Mouse (Mus musculus): Measurements from ENCODE around the gene Ptpre. TPM values are rescaled to one million over a fixed set of nuclear protein-coding genes. Genes with fewer than 3 reads are reported as not detected.
A peak's percentile ranks its signal among the peaks of the same experiment; 100 is the strongest.

Gene Ptpre
- total RNA-seq, 2 experiments from 2014 or later, result 1.9 to 2.1 TPM

DNA sequence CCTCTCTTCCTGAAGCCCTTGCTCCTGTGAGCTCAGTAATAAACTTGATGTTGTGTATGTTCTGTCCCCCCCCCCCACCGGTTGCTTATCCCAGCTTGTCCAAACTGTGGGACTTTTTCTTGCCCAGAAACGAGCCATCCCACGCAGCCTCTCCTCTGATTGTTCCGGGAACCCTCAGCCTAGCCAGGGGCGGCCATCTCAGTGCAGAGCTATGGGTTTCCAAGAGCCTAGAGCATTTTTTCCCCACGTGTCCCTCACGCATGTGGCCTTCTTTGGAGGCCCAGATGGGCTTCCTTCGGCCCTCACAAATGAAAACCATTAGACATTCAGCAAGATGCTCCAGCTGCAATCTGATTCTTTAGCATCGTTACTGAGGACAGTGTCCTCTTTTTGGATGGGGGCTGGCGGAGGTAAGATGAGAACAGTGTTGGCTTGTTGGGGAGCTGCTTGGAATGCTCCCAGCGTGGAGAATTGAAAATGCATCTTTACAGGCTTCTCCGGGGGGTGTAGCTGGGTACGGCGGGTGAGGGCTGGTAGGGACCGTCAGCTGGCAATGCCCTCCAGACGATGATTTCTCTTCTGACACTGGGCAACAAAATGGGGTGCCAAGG is 41.5 kb downstream of the Ptpre start:
- peak; percentile 30 for DNase-seq

DNA sequence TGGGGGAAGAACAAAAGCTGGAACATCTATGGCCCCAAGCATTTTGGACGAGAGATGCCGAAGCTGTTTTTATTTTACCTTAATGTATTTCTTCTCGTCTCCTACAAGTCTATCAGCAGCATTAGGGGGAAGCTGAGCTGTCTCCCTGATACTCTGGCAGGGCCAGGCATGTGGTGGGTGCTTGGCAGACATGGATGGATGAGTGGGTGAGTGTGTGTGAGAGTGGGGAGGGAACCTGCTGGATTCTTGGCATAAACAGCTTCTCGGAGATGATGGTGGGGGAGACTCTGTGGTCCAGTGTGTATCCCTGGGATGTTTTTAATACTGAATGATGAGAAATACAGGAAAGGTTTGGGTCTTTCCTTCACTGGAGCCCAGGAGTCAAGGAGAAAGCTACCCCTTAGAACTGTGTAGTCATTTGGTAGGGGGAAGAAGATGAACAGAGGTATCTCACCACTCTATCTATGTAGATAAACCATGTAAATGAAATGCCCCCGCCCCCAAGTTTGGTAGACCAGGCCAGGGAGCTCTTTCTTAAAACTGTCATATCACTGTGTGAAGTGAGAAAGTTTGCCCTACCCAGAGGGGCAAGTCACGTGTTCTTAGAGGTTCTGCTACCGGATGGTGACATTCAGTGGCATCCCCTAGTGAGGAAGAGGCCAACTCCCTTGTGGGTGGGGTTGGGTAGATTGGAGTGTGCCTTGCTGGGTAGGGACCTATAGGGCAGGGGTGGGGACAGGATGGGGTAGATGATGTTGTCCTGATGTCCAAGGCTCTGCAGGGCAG is 43.2 kb downstream of the Ptpre start:
- no peak for DNase-seq

DNA sequence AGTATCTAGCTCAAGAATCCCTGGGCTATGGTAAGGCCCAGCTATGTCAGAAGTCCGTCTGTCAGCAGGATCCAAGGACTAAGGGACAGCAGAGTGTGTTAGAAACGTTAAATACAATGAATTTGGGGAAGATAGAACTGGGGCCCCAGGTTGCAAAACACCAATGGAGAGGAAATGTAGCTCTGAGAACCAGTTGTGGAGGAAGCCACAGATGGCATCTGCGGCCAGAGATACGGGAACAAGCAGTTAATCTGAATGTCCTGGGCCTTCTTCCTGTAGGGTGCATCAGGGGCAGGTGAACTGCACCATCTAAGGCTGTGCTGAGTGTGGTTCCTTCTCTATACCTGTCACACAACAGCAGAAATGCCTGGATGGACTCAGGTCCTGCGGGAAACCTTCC is 43.8 kb downstream of the Ptpre start:
- DNase-seq, result no peak

DNA sequence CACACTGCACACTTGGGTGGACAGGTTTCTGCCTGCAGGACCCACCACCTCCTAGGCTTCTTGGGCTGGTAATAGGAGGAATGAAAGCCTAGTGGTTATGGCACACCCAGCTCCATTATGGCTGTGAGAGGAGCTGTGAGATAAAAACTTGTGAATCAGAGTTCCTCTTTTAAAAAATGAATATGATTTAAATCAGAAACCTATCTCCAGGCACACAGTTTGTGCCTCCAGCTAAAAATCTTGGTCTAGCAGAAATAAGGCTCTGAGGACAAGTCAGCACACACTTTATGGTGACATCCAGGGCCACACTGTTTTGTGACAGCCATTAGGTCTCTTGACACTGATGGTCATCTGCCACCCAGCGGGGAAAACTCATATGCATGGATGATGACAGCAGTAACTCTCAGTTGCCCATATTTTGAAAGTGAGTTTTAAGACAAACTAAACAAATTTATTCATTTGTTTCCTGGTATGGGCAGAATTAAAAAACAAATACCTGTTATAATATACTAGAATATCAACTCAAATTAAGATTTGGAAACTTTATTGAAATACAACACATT is 47.9 kb downstream of the Ptpre start:
- DNase-seq, result no peak

DNA sequence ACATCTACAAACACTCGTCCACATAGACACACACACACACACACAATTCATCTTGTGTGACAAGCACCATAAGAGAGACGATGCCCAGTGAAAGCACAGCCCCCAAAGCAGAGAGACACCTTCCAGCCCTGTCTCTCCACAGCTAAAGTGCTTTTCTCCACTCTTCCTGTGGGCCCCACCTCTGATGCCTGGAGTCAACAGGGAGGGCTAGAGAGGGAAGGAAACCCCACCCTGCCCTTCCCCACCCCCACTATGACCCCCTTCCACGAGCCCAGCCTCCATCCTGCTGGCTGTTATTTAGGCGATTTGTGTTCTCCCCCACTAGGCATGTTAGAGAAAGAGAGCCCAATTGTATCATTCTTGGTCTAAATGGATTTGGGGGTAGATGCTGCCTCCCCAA is 49.1 kb downstream of the Ptpre start:
- no peak for DNase-seq

DNA sequence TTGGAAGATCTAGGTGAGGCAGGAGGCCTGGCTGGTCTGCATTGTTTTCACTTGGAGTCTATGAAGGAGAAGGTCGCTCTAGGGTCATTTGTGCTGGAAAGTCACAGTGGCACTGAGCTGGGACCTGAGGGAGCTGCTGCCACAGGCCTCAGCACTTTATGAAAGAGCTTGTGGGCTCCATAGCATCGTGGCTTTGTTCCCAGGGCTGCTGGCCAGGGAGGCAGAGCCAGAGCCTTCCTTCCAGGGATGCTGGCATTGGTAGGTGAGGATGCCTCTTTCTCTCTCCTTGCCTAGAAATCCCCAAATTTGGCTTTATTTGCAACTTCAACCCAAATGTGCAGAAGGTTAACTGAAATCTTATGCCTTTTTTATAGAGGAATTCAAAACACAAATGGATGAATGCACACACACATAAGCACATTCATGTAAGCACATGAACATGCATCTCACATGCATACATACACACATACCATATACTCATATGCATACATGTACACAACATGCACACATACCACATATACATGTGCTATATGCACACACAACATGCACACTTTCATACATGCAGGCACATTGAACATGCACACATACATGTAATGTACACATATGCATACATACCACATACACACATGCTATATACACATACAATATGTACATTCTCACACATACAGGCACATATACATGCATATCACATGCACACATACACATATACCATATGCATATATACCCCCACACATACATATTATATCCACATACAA is 50.7 kb downstream of the Ptpre start:
- no peak for DNase-seq

DNA sequence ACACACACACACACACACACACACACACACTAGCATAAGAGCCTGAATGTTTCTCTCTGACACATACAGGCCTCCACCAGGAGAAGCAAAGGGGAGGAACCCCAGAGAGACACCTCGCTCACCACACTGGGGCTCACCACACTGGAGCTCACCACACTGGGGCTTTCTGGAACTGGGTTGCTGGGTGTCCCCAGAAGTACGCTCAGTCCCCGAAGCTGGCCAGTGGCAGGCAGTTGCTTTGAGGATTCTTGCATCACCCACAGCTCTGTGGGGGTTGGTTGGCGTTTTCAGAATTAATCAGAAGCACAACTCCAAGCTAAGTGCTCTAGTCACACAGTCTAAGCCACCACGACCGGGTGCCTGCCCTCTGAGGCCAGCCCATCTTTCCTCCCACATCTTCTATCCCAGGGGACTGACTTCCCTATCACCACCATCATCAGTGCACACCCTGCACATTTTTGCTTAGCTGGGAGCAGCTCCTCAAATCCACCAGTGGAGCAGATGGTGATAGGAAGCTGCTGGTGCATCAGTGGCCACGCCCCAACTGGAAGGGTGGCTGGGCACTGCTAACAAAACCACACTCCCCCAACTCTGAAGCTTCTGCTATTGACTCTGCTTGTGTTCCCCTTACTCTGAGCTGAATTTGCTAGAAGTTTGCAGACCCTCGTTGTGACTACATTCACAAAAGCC is 51.5 kb downstream of the Ptpre start:
- no peak for DNase-seq

DNA sequence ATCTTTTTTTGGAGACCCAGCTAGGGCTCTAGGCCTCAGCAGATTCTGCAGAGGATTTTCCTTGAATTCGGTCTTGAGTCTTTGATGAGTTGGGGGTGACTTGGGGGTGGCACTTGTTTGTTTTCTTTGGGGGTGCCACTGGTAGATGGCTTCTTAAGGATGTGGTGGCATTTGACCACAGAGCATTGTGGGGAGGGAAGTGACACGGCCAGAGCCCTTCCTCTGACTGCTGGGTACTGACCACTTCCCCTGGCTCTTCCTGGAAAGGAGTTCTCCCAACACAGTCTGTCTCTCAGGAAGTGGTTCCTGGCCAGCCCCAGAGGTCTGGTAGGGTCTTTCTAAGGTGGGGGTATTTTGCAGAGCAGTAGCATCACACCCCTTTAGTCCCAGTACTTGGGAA is 54.2 kb downstream of the Ptpre start:
- no peak for DNase-seq

DNA sequence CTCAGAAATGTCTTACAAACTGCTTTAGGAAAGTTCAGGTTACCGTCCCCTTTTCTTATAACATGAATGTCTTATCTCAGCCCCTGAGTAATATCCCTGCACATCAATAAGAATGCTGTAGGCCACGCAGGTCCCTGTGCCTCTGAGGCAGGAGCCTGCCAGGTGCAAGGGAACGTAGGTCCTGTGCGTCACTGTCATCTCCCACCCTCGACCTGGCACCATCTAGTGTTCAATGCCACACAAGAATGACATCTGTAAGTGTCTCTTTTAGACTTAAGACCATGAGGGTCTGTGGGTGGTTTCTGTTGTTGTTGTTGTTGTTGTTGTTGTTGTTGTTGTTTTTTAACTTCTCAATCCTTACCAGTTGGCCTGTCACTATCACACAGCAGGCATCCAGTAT is 56.0 kb downstream of the Ptpre start:
- DNase-seq, result no peak

DNA sequence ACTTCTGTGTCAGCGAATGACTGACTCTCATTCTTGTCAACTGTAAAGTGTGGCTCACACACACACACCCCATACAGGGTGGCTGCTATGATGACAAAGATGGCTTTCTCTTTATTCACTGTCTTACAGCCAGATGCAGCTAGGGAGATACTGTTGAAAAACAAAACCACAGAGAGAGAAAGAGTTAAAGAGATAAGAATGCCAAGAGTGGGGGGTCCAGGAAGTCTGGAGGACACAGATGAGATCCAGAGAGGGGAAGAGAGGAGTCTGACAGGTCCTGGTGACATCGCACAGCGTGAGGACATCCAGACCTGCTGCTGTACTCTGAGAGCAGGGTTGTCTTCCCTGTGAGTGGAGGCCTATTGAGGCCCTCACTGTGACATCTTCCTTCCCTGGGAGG is 56.5 kb downstream of the Ptpre start:
- no peak for DNase-seq

DNA sequence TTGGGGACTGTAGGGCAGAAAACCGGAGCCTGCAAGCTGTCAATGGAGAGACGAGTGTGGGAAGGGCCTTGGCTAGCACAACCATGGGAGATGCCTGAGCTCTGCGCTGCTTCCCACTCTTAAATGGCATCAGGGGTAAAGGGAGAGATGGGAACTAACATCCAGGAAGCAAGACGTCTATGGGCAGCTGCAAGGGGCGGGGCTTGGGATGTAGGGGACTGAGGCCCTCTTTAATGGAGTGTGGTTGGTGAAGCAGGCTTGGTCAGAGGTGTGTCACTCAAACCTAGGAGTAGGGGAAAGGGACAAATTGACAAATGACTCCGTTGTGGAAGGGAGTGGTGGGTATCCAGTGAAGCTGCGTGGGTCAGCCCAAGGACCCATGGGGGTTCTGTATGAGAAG is 57.4 kb downstream of the Ptpre start:
- no peak for DNase-seq

DNA sequence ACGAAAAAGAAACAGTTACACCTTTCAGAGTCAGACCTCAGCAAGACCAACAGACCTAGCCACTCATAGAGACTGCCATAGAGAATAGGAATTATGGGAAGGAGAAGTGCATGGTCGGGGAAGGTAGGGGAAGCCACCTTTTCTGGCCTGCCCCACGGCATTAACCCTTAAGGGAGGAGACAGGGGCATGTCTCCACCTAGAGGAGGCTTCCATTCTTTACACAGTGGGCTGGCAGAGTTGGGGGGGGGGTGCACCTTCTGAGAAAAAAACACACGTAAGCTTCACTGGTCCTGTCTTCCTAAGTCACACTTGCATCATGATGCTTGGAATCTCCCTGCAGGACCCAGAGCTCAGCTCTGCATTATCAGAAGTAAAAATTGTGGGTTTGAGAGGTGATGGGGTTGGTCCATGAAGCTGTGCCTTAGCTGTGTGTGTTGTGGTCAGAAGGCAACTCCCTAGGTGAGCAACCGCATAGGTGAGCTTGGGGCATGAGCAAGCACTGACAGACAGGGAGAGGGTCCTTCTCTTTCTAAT is 58.4 kb downstream of the Ptpre start:
- no peak for DNase-seq

DNA sequence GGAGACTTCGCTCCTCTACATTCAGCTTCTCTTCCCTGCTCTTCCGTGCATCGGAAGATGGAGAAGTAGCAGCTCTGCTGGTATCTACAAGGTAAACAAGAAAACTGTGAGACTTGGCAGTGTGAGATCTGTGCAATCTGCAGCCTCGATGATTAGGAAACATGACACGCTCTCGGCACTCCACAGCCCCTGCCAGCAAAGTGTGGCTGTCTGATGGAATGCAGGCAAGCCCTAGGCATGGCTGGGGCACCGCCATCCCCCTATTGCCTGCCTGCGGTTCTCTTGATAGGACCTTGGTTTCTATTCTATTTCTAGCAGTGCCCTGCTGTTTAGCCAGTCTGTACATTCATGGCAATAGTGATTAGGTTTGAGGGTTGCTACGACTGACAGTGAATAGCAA is 59.7 kb downstream of the Ptpre start:
- peak; percentile 21 for DNase-seq

DNA sequence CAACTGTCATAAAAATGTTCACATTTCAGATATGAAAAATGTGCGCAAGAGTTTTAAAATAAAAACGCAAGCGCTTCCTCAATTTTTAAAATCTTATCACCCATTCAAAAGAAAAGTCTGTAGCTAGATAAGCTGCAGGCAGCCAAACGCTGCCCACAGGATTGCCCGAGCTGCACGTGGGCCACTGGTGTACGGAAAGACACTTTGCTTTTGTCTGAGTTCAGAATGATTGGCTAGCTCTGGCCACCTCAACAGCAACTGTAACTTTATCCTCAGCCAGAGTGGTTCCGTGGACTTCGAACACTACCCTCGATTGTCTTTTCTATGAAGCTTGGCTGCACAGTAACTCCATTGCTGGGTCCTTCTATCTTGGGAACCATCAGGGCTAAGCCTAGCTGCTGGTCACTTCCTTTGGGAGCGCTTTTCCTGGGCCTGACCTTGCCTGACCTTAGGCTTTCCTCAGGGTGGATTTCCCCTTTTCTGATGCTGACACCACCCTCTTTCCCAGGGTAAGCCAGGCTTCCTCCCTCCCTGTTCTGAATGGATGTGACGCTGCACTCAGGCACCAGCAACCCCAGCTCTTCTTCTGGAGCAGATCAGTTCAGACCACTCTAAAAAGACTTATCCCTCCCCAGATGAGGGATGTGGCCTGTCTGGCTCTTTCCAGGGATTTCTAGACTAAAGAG is 60.5 kb downstream of the Ptpre start:
- DNase-seq, result peak; percentile 16

DNA sequence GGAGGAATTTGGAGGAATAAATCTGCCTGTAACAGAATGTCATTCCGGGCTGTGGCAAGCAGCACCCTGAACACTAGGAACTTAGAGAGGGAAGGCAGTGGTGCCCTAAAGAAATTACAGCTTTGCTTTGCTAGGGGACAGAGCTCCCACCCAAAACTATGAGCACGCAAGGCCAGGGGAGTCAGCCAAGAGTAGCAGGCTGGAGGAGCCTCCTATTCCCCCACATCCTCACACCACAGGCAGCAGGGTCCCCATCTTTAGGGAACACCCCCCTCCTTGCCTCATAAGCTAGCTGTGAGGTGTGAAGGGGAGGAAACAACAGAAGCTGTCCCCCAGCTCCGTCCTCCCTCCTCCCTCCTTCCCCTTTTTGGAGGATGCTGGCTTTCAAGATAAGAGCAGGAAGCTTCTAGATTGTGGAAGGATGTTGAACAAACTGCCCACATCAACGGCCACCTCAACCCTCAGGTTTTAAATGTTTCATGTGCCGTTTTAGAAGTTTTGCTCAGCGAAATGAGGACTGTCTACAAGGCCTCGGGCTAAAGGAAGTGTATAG is 61.1 kb downstream of the Ptpre start:
- no peak for DNase-seq

DNA sequence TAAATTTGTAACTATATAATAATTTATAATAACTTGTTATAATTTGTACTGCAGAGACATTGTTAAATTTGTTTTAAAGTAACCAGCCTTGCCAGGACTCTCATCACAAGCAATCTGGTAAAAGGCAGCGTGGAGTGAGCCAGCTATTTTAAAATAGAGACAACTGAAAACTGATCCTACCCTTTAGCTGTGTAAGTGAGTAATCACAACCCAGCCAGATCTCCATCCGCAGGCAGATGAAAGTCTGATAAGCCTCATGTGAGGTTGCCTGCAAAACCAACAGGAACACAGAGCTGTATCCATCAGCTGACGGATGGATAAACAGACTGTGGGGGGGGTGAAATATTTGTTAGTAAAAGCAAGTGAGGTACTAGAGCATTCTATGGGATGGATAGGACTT is 62.8 kb downstream of the Ptpre start:
- no peak for DNase-seq

DNA sequence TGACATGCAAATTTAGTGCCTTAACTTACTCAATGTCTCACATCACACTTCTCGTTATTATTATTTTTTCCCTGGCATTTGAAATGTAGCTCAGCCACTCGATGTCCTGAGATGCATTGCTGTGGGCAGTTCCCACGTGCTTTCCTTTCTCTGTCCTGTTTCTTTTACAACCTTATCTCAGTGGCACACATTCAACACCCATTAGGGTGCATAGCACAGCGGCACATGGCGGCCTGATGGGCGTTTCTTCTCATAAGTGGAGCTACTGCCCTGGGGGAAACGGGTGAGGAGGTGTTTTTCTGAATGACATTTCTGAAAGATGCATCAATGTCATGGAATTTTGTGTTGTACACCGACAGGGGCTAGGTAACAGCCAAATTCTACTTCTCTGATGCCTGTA is 64.3 kb downstream of the Ptpre start:
- no peak for DNase-seq

DNA sequence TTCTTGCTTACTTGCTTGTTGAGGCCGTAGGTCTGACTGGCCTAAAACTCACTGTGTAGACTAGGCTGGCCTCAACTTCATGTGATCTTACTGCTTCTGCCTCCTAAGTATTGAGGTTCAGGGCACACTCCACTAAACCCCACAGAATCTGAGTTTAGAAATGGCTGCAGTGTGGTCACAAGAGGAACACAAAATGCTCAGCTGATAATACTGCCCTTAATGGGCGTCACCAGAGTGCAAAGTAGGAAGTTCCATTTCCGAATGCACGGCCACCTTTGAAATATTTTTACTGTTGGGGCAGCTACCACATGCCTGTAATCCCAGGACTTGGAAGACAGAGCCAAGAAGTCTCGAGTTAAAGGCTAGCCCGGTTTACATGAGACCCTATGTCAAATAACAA is 65.0 kb downstream of the Ptpre start:
- DNase-seq, result no peak

DNA sequence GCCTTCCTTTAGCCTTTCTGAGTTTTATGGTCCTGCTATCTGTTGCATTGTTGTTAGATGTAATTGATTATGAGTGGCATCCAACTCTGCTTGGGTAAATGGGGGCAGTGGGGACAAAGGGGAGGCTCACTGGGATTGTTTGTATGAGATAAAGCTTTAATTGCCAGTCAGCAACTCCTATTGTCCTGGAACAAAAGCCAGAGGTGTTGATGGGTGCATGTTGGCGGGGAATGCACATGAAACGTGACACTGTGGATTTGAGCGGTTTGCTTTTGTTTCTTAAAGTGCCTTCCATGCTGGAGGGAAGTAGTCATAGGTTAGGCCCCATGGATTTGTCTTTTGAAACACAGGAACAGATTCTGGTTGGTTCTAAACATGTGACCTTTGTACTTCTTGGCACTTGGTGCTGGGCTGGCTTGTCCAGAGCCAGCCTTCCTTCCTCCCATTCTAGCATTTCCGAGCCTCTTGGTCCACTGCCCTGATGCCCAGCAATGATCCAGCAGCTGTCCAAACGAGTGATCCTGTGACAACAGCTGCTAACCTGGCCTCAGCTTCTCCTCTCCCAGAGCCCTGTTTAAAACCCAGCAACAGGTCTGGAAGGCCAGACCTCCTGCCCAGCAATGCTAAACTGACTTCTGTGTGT is 65.7 kb downstream of the Ptpre start:
- peak; percentile 86 for DNase-seq

DNA sequence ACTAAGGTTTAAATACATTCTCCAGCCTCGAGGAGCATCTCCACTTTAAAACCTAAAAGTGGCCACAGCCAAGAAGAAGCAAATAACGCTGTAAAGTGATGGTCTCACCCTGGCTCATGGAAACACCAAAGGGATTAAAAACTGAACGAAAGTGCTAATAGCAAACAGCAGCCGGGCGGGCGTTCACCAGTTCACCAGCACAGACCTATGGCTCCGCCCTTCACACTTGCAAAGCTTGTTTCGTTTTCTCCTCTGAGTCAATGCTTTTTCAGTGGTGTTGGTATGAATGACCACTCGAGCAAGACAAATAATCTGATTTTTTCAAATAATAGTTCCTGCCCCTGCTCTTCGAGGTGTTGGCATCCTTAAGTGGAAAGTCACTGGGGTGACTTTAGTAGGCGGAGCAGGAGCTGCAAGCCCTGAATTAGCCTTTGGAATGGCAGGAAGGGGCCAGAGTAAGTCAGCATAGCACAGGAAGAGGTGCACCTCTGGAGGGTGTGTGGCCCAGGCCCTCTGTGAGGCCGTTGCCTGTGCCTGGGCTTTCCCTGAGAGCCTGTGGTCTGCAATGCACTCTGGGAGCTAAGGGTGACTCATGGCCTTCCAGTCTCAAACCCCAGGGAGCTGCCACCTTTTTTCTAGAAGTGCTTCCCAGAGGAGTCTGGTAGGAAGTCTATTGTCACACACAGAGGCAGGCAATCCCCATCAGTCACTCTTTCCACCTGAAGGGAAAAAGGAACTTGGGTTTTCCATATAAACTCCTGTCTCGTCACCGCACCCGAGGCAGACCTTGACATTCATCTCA is 67.9 kb downstream of the Ptpre start:
- DNase-seq, result no peak

Measured in gastrocnemius, postnatal 25 days (tissue).